Mouse (Mus musculus) MEL (cell line): ENCODE results near the gene Gm49403. TPM values are rescaled to one million over a fixed set of nuclear protein-coding genes. Genes with fewer than 3 reads are reported as not detected.
A peak's percentile ranks its signal among the peaks of the same experiment; 100 is the strongest.

Source experiments
- DNase-seq: peaks from one replicate; pipeline ENCODE4 v3.0.0; 2011; ENCODE audit warnings: low read depth, low spot score
- H3K27ac ChIP-seq: 2 replicates; pipeline ENCODE4 v1.5.1; 2012; ENCODE audit warnings: low read depth, mild to moderate bottlenecking, control low read depth, low read length, moderate library complexity; ENCODE audit not compliant: control insufficient read depth
- H3K27me3 ChIP-seq, 2 experiments: fragments of 150-350 bp in 1 of 2; sonication (generic) in 1 of 2; 2 replicates each; pipeline ENCODE4 v1.6.1; 2012; ENCODE audit warnings: low read length in 2 of 2, mild to moderate bottlenecking in 2 of 2, improper control_type of control experiment in 1 of 2, moderate library complexity in 1 of 2; ENCODE audit not compliant: insufficient read depth in 2 of 2, control insufficient read depth in 1 of 2
- H3K36me3 ChIP-seq, 2 experiments: 2 replicates each; pipeline ENCODE4 v1.6.1; 2012 to 2014; ENCODE audit warnings: low read length in 2 of 2, improper control_type of control experiment in 1 of 2, inconsistent platforms in 1 of 2, mild to moderate bottlenecking in 1 of 2; ENCODE audit not compliant: insufficient read depth in 2 of 2, control insufficient read depth in 1 of 2
- H3K4me1 ChIP-seq, 2 experiments: fragments of 150-350 bp in 1 of 2; sonication (generic) in 1 of 2; 2 replicates each; pipeline ENCODE4 v1.6.1; 2012; ENCODE audit warnings: low read length in 2 of 2, improper control_type of control experiment in 1 of 2, mild to moderate bottlenecking in 1 of 2; ENCODE audit not compliant: insufficient read depth in 2 of 2, control insufficient read depth in 1 of 2
- H3K4me3 ChIP-seq, 2 experiments: fragments of 150-350 bp in 1 of 2; sonication (generic) in 1 of 2; 2 replicates each; pipeline ENCODE4 v1.5.1; 2012; ENCODE audit warnings: low read depth in 2 of 2, low read length in 2 of 2, mild to moderate bottlenecking in 2 of 2, moderate library complexity in 2 of 2, control low read depth in 1 of 2, improper control_type of control experiment in 1 of 2; ENCODE audit not compliant: control insufficient read depth in 1 of 2, insufficient read depth in 1 of 2
- H3K79me2 ChIP-seq: 2 replicates; pipeline ENCODE4 v1.6.1; 2012; ENCODE audit warnings: mild to moderate bottlenecking, low read length, moderate library complexity; ENCODE audit not compliant: control insufficient read depth, poor library complexity, insufficient read depth
- H3K9ac ChIP-seq: 2 replicates; pipeline ENCODE4 v1.6.1; 2012; ENCODE audit warnings: low read depth, mild to moderate bottlenecking, control low read depth, low read length, moderate library complexity; ENCODE audit not compliant: control insufficient read depth, poor library complexity, severe bottlenecking
- H3K9me3 ChIP-seq: fragments of 150-350 bp; sonication (generic); replicated peaks from 2 replicates; pipeline ENCODE4 v1.6.1; 2012; ENCODE audit warnings: mild to moderate bottlenecking, low read length, improper control_type of control experiment, moderate library complexity; ENCODE audit not compliant: insufficient read depth
- CHD2 ChIP-seq: IDR thresholded peaks from 2 replicates; pipeline ENCODE4 v1.6.1; 2011; ENCODE audit warnings: low read length, improper control_type of control experiment
- ELF1 ChIP-seq: IDR thresholded peaks from 2 replicates; pipeline ENCODE4 v1.6.1; 2014; ENCODE audit warnings: low read depth, mild to moderate bottlenecking, inconsistent platforms, low read length, improper control_type of control experiment, moderate library complexity
- ETS1 ChIP-seq: IDR thresholded peaks from 2 replicates; pipeline ENCODE4 v1.6.1; 2012; ENCODE audit warnings: low read depth, mild to moderate bottlenecking, inconsistent platforms, low read length, improper control_type of control experiment, moderate library complexity
- GATA1 ChIP-seq: IDR thresholded peaks from 2 replicates; pipeline ENCODE4 v1.6.1; 2011; ENCODE audit warnings: low read depth, low read length, improper control_type of control experiment
- JUND ChIP-seq: IDR thresholded peaks from 2 replicates; pipeline ENCODE4 v1.6.1; 2011; ENCODE audit warnings: low read depth, mild to moderate bottlenecking, improper control_type of control experiment, low read length
- KAT2A ChIP-seq: conservative IDR thresholded peaks from 2 replicates; pipeline ENCODE4 v1.6.1; 2012; ENCODE audit warnings: low read depth, low read length, improper control_type of control experiment, inconsistent platforms
- MAX ChIP-seq: IDR thresholded peaks from 2 replicates; pipeline ENCODE4 v1.6.1; 2011; ENCODE audit warnings: low read length, improper control_type of control experiment
- MAZ ChIP-seq: IDR thresholded peaks from 2 replicates; pipeline ENCODE4 v1.6.1; 2012; ENCODE audit warnings: low read depth, mild to moderate bottlenecking, inconsistent platforms, low read length, improper control_type of control experiment
- MXI1 ChIP-seq: IDR thresholded peaks from 2 replicates; pipeline ENCODE4 v1.6.1; 2011; ENCODE audit warnings: mild to moderate bottlenecking, low read depth, low read length, improper control_type of control experiment
- MYC ChIP-seq: IDR thresholded peaks from 2 replicates; pipeline ENCODE4 v1.6.1; 2011; ENCODE audit warnings: low read depth, mild to moderate bottlenecking, low read length, improper control_type of control experiment, moderate library complexity
- POLR2AphosphoS5 ChIP-seq: IDR thresholded peaks from 2 replicates; pipeline ENCODE4 v1.6.1; 2012; ENCODE audit warnings: low read depth, borderline replicate concordance, mild to moderate bottlenecking, inconsistent platforms, low read length, moderate library complexity, mixed read lengths
- SIN3A ChIP-seq: IDR thresholded peaks from 2 replicates; pipeline ENCODE4 v1.6.1; 2012; ENCODE audit warnings: low read length, improper control_type of control experiment, inconsistent platforms
- TAL1 ChIP-seq: IDR thresholded peaks from 2 replicates; pipeline ENCODE4 v1.6.1; 2012; ENCODE audit warnings: mild to moderate bottlenecking, inconsistent platforms, low read length, moderate library complexity, mixed read lengths
- TBP ChIP-seq: IDR thresholded peaks from 2 replicates; pipeline ENCODE4 v1.8.0; 2011; ENCODE audit warnings: low read depth, low read length, improper control_type of control experiment
- TCF12 ChIP-seq: IDR thresholded peaks from 2 replicates; pipeline ENCODE4 v1.6.1; 2014; ENCODE audit warnings: low read depth, mild to moderate bottlenecking, inconsistent platforms, low read length, improper control_type of control experiment, moderate library complexity
- UBTF ChIP-seq: IDR thresholded peaks from 2 replicates; pipeline ENCODE4 v1.6.1; 2012; ENCODE audit warnings: low read depth, mild to moderate bottlenecking, inconsistent platforms, low read length, improper control_type of control experiment, moderate library complexity, borderline replicate concordance; ENCODE audit not compliant: insufficient read depth
- USF2 ChIP-seq, 2 experiments: IDR thresholded peaks; 2 replicates each; pipeline ENCODE4 v1.6.1; 2011 to 2012; ENCODE audit warnings: improper control_type of control experiment in 2 of 2, low read length in 2 of 2, borderline replicate concordance in 1 of 2, inconsistent platforms in 1 of 2, low read depth in 1 of 2, mild to moderate bottlenecking in 1 of 2; ENCODE audit not compliant: insufficient read depth in 1 of 2
- ZC3H11A ChIP-seq: IDR thresholded peaks from 2 replicates; pipeline ENCODE4 v1.6.1; 2012; ENCODE audit warnings: low read depth, mild to moderate bottlenecking, inconsistent platforms, low read length, improper control_type of control experiment
- ZKSCAN1 ChIP-seq: IDR thresholded peaks from 2 replicates; pipeline ENCODE4 v1.6.1; 2012; ENCODE audit warnings: low read depth, mild to moderate bottlenecking, inconsistent platforms, low read length, improper control_type of control experiment, moderate library complexity
- ZNF384 ChIP-seq: IDR thresholded peaks from 2 replicates; pipeline ENCODE4 v1.6.1; 2012; ENCODE audit warnings: low read depth, mild to moderate bottlenecking, inconsistent platforms, low read length, improper control_type of control experiment
- polyA plus RNA-seq, 2 experiments: library from polyadenylated mRNA; stranded (reverse) in 1 of 2; unstranded in 1 of 2; fragments of >175 nt in 1 of 2; fragments of >200 nt in 1 of 2; gene quantifications; 2 replicates each; pipeline versions ENCODE4 v1.2.1 to v1.2.4; 2012; ENCODE audit warnings: low replicate concordance in 2 of 2, low read depth in 1 of 2; ENCODE audit not compliant: insufficient read length in 2 of 2, insufficient read depth in 1 of 2, missing spikeins in 1 of 2
- total RNA-seq: library from RNA; depleted of rRNA; stranded (reverse); fragments of 300-350 nt; gene quantifications from 2 replicates; pipeline ENCODE4 v1.2.3, GENCODE M21; 2012

Gm49403 gene
- total and polyA plus RNA-seq, 3 experiments: not detected

- Histone ChIP-seq H3K79me2 (peaks cover 15% of the 10 kb centered on the region), H3K9me3 (no peaks in the 10 kb centered on the region), H3K4me3 (peak overlapping the region; percentile 69 to 94), H3K27ac (peak overlapping the region; percentile 74), H3K27me3 (no peaks in the 10 kb centered on the region), H3K36me3 (peaks cover 8 to 26% of the 10 kb centered on the region in 2 experiments), H3K9ac (peak overlapping the region; percentile 82), H3K4me1 (peaks cover 10 to 21% of the 10 kb centered on the region in 2 experiments; a peak in 3 of 4 replicates)
- no peak for TF ChIP-seq MYC
- no peak for TF ChIP-seq KAT2A
- no peak for TF ChIP-seq MXI1
- TF ChIP-seq ZNF384: no peak
- no peak for TF ChIP-seq MAX
- TF ChIP-seq MAZ: no peak
- no peak for TF ChIP-seq SIN3A
- no peak for TF ChIP-seq TBP
- TF ChIP-seq POLR2AphosphoS5: no peak
- TF ChIP-seq TCF12: no peak
- no peak for TF ChIP-seq UBTF
- no peak for TF ChIP-seq ZKSCAN1
- no peak for TF ChIP-seq JUND
- TF ChIP-seq CHD2: no peak
- TF ChIP-seq ETS1: no peak
- TF ChIP-seq ZC3H11A: no peak
- TF ChIP-seq GATA1: no peak
- TF ChIP-seq ELF1: no peak
- no peak for TF ChIP-seq TAL1
- no peak for TF ChIP-seq USF2 (IDR thresholded peaks at IDR 0.05; ENCODE audit: borderline replicate concordance in 1 of 2, insufficient read depth in 1 of 2, low read depth in 1 of 2, low read length in 2 of 2)
- no peak for DNase-seq
Observed at GRCm38 (mm10) chr19:8870838-8871237, 12.9 kb upstream of the Gm49403 start.
